In the genomic region with DNA sequence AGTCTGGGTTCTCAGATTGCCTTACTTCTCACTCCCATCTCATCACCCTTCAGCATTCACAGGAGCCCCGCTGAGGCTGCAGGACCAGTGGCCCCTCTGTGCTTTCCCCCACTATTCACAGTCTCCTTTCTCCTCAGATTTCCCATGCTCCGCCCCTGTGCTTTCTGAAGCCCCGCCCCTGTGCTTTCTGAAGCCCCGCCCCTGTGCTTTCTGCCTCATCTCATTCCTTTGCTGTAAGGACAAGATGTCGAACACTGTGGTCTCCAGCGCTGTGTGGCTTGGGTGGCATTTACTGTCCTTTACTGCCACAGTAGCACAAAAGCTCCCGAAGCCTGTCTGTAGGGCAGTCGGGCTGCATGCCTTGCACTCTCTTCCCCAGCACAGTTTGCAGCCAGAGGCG, we compare ENCODE assay signal across 7 mouse cellular contexts.
A peak's percentile ranks its signal among the peaks of the same experiment; 100 is the strongest.
DNase-seq lines count a peak whose midpoint lies in the region; ATAC-seq and TF ChIP-seq lines count a peak whose summit lies in the region.

No protein-coding gene starts in this region.

- WGBS in hindbrain, embryonic 10.5 days, result 6% methylated on average over 9 of the region's 9 CpGs
- 6% methylated on average over 9 of the region's 9 CpGs for WGBS in liver, embryonic 13.5 days (ENCODE audit: insufficient replicate concordance)
- WGBS in stomach, embryonic 14.5 days, result 2% methylated on average over 9 of the region's 9 CpGs

- no peak for ATAC-seq in liver, embryonic 13.5 days (ENCODE audit: low read depth)
- peak; percentile 56; the same call in 1 of the 2 replicates for ATAC-seq in stomach, embryonic 14.5 days (ENCODE audit: insufficient number of reproducible peaks, insufficient read depth, low FRiP score, low read depth)
- ATAC-seq in cerebellum, adult (ENCODE audit: insufficient number of reproducible peaks, low FRiP score, low TSS enrichment), result no peak

- peak overlapping the region; percentile 34; the same call in 1 of the 2 replicates for H3K4me2 ChIP-seq in liver, embryonic 13.5 days
- H3K4me2 ChIP-seq in stomach, embryonic 14.5 days (replicated peaks; ENCODE audit: low read depth, low read length), result peak overlapping the region; percentile 42

- no peak overlapping the region for H3K27ac ChIP-seq in ES-E14 (ENCODE audit: insufficient read depth, low read depth, low read length, poor library complexity, severe bottlenecking)
- H3K27ac ChIP-seq in hindbrain, embryonic 10.5 days, result peak overlapping the region; percentile 62; the same call in 1 of the 2 replicates
- no peak overlapping the region for H3K27ac ChIP-seq in liver, embryonic 13.5 days
- H3K27ac ChIP-seq in stomach, embryonic 14.5 days (ENCODE audit: low read length), result no peak overlapping the region

- H3K9me3 ChIP-seq in ES-E14 (ENCODE audit: control insufficient read depth, insufficient read depth, low read depth, low read length), result no peaks in the 10 kb centered on the region
- no peaks in the 10 kb centered on the region for H3K9me3 ChIP-seq in hindbrain, embryonic 10.5 days
- no peaks in the 10 kb centered on the region for H3K9me3 ChIP-seq in liver, embryonic 13.5 days (replicated peaks)
- H3K9me3 ChIP-seq in stomach, embryonic 14.5 days (ENCODE audit: control insufficient read depth, low read depth, low read length), result no peaks in the 10 kb centered on the region

- in situ Hi-C loops in ES-E14 (cut with MboI; ENCODE audit: low sequenced_read_pairs in 2 of 2, unreplicated experiment in 2 of 2), result no loop called here

- peaks cover 46% of the 10 kb centered on the region for H3K27me3 ChIP-seq in hindbrain, embryonic 10.5 days (ENCODE audit: insufficient read depth, poor library complexity, severe bottlenecking)
- peaks cover 38% of the 10 kb centered on the region for H3K27me3 ChIP-seq in liver, embryonic 13.5 days
- H3K27me3 ChIP-seq in stomach, embryonic 14.5 days (ENCODE audit: control insufficient read depth, insufficient read depth, low read length), result no peaks in the 10 kb centered on the region

- peak; percentile 36 for DNase-seq in ES-E14 (ENCODE audit: low read depth, low spot score)
- peak; percentile 27 for DNase-seq in adrenal gland, postnatal 25 days
- DNase-seq in hindbrain, embryonic 10.5 days (ENCODE audit: low spot score), result peak; percentile 55
- peak; percentile 22 for DNase-seq in liver, embryonic 13.5 days
- DNase-seq in gastrocnemius, postnatal 14 days, result no peak

- H3K4me1 ChIP-seq in ES-E14 (ENCODE audit: control insufficient read depth in 2 of 2, insufficient read depth in 2 of 2, low read length in 2 of 2, poor library complexity in 1 of 2), result no peaks in the 10 kb centered on the region
- peaks cover 25% of the 10 kb centered on the region for H3K4me1 ChIP-seq in hindbrain, embryonic 10.5 days (replicated peaks)
- H3K4me1 ChIP-seq in liver, embryonic 13.5 days (replicated peaks), result peaks cover 16% of the 10 kb centered on the region
- H3K4me1 ChIP-seq in stomach, embryonic 14.5 days (ENCODE audit: control insufficient read depth, insufficient read depth, low read length), result no peaks in the 10 kb centered on the region; the same call in 1 of the 2 replicates

- H3K9ac ChIP-seq in ES-E14 (ENCODE audit: insufficient read depth, low read depth, low read length, poor library complexity, severe bottlenecking), result no peak overlapping the region
- H3K9ac ChIP-seq in liver, embryonic 13.5 days, result no peak overlapping the region
- 0 out of 2 replicates have a peak overlapping the region, but pooled peaks have one; percentile 14 for H3K9ac ChIP-seq in stomach, embryonic 14.5 days (replicated peaks; ENCODE audit: low read depth, low read length)

- no peaks in the 10 kb centered on the region for H3K36me3 ChIP-seq in ES-E14 (ENCODE audit: control insufficient read depth, insufficient read depth, low read length, poor library complexity, severe bottlenecking)
- no peaks in the 10 kb centered on the region for H3K36me3 ChIP-seq in hindbrain, embryonic 10.5 days
- no peaks in the 10 kb centered on the region for H3K36me3 ChIP-seq in liver, embryonic 13.5 days
- no peaks in the 10 kb centered on the region for H3K36me3 ChIP-seq in stomach, embryonic 14.5 days (ENCODE audit: control insufficient read depth, insufficient read depth, low read length)

- intact Hi-C loops in gastrocnemius, postnatal 14 days (cut with DNase I; ENCODE audit: low total_unique reads), result no loop called here

- H3K4me3 ChIP-seq in ES-E14 (ENCODE audit: insufficient read depth in 1 of 2, low read depth in 1 of 2, low read length in 2 of 2, poor library complexity in 1 of 2, severe bottlenecking in 1 of 2), result peak overlapping the region in 1 of 2 experiments; percentile 2; a peak in 1 of 4 replicates
- peak overlapping the region; percentile 44 for H3K4me3 ChIP-seq in hindbrain, embryonic 10.5 days
- no peak overlapping the region for H3K4me3 ChIP-seq in liver, embryonic 13.5 days (replicated peaks)
- 0 out of 2 replicates have a peak overlapping the region, but pooled peaks have one; percentile 13 for H3K4me3 ChIP-seq in stomach, embryonic 14.5 days (ENCODE audit: low read depth, low read length)

TF ChIP-seq in ES-E14, 5 proteins besides CTCF, POLR2A, EP300 and RAD21:
- TF ChIP-seq CHD2 (IDR thresholded peaks at IDR 0.05; ENCODE audit: low read depth, low read length) (no peak), ZC3H11A (IDR thresholded peaks at IDR 0.05; ENCODE audit: borderline replicate concordance, low read depth, low read length) (no peak)
